Mouse (Mus musculus): ENCODE measurements around the gene Kiss1r.
"Not testable (repeated sequence)": the region's sequence is repeated elsewhere in the genome, so short reads cannot be mapped to it uniquely, and the experiment has no call there.

Kiss1r gene

DNA sequence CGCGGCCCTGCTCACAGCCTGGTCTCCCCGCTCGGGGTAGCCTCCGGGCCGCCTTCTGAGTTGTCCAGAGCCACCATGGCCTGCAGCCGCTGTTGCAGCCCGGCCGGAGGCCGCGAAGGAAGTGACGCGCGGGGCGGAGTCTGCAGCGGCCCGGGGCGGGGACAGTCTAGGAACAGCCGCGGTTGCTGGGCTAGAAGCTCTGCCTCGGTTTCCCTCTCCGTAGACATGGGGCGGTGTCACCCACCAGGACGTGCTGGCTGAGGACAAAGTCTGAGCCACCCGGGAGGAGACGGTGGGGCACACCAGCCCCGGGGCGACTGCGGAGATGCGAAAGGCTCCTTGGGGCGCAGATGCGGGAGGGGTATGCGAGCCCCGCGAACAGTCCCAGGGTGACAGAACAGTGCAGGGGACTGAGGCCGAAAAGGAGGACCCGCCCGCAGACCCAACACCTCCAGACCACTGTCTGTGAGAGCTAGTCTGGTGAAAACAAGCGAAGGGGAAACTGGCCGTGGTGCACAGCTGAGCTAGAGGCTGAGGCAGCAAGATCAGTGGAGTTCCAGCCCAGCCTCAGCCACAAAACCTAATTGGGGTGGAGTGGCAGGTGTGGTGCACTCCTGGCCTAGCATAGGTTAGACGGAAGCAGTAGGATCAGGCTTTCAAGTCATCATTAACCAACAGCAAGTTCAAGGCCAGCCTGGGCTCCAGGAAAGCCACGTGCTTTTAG is at the start of gene Kiss1r:
Gene Kiss1r (plus strand): TSS at position 164 of the 724 bp plus-strand sequence.
- peak; percentile 90 for DNase-seq (ENCODE audit: low read depth)

DNA sequence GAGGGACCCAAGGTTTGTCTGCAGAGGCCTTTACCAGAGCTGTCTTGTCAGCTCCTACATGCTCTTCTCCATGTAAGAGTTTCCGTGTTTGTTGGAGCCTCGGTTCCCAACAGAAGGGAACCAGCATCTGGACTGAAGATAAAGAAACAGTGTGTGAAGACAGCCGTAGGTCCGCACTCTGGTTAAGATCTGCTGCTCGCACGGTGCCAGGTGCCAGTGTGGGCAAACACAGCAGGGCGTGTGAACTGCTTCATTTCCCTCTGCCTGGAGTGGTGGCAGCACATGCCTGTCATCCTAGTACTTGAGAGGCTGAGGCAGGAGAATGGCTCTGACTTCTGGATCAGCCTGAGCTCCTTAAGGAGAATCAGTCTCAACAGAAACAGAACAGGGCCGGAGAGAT is 44.9 kb upstream of the Kiss1r start:
- no peak for DNase-seq (ENCODE audit: low read depth)

DNA sequence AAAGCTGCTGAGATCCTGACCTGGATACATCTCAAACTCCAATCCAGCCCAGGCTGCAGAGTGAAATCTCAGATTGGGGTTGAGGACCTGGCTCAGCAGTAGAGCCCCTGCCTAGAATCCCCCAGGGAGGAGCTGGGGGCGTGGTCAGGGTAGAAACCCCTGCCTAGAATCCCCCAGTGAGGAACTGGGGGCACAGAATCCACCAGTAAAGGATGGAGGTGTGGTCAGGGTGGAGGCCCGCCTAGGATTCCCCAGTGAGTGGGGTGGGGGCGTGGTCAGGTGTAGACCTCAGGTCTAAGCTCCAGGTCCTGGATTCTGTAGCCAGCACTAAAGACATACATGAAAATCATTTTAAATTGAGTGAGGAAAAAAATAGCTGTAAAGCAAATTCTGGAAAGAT is 43.9 kb upstream of the Kiss1r start:
- no peak for DNase-seq (ENCODE audit: low read depth)

DNA sequence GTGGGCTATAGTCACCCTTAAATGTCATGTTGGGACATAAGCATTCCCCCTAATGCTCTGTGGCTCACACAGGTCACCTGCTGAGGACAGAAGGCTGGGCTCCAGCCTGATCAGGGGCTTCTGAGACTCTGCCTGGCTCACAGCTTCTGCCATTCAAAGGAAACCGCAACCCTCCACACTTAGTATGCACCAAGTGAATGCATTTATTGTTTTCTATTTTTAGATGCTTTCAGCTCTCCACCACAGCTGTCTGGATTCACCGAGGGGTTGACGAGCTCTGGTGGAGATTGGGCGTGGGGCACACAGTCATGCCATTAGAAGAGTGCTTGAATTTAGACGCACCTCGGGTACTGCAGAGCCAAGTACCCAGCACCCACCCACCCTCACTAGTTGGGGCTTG is 43.5 kb upstream of the Kiss1r start:
- DNase-seq (ENCODE audit: low read depth), result no peak

DNA sequence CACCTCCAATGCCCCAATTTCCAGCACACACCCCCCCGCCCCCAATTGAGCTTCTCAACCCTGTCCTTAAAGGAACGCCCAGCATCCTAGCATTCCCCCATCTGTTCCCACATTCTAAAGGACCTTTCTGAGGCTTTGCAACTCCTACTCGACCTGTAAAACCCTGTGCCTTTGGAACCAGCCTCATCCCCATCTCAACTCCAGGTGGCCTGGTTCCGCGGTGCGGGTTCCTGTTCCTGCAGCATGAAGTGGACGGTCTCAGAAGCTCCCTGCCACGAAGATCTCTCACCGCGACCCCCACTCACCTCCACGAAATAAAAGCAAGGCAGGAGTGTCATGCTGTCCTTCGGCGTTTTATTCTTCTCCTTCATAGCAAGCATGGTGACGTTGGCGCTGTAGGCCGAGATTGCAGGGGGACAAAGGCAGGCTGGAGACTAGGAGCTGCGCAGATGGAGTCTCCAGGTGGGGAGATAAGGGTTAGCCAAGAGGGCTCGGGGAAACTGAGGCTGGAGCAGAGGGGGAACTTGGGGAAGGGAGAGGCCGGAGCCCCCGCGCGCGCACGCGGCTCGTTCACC is 43.0 kb upstream of the Kiss1r start:
- no peak for DNase-seq (ENCODE audit: low read depth)

DNA sequence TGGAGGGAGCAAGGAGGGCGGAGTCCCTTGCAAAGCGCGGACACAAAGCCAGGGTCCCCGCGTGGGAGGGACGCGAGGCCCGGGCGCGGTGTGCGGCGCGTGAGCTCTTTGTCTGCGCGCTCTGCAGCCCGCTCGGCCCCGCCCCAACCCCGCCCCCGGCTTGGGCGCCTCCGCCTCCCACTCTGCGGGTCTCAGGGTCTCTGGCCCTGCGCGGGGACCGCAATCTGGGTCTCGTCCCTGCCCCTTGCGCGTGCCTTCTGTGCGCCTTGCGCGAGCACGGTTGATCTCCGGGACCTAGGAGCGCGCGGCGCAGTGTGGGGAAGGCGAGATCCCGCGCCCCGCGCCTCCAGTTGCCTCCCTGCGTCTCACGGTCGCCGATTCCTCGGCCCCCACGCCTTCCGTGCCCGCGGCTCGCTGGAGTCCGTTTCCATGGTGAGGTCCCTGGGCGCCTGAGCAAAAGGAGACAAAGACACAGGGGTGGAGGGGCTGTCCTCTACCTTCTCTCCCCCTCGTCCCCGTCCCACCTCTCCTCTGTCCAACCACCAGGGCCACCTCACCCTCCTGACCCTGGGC is 42.4 kb upstream of the Kiss1r start, which contains the start of the genes Prtn3 and Plppr3:
Gene Prtn3 (plus strand): TSS at position 187 of the 573 bp plus-strand sequence.
Gene Plppr3 (minus strand): TSS at position 345 of the 573 bp plus-strand sequence.
- peak; percentile 39 for DNase-seq (ENCODE audit: low read depth)

DNA sequence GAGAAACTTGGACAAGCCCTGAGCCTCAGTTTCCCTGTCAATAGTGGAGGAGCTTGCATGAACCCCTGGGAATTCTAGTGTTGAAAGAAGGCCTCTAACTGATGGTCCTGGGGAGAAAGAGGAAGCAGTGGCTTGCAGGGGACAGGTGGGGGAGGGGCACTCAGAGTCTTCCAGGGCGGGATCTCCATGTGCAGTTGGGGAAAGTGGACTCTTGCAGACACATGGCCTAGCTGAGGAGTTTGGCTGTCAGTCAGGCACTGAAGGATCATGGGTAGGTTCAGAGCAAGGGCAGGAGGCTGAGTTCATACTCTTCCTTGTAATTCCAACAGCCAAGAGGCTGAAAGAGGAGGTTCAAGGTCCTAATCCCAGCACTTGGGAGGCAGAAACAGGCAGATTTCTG is 39.6 kb upstream of the Kiss1r start:
- DNase-seq (ENCODE audit: low read depth), result no peak

DNA sequence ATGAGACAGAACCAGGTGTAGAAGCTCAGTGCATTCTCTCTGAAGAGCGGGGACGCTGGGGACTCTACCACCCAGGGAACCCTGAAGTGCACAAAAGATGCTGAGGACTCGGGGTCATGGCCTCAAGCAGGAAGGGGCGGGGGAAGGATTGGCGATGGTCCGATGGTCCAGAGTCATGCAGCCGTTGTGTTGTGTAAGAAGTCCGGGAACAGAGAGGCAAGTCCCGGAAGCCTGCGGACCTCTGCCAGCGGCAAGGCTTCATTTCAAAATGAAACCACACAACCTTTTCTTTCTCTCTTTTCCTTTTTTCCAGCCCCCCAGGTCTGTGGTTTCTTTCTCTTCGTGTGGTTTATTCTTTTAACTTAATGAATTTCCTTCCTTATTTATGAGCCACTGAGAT is 39.0 kb upstream of the Kiss1r start:
- DNase-seq (ENCODE audit: low read depth), result no peak

DNA sequence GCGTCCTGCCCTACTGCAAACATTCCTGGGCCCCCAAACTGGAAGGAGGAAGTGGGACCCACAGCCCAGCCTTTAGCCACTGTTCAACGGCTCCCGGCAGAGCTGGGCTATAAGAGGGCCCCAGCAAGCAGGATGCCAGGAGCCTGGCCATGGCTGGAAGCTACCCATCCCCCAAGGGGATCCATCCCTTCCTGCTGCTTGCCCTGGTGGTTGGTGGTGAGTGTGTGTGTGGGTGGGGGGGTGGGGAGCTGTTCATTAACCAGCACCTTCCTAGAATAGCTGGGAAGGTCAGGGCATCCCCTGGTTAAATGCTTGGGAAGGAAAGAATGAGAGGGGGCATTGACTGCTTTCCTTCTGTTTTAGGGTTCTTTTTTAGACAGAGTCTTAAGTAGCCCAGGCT is 37.2 kb upstream of the Kiss1r start:
- no peak for DNase-seq (ENCODE audit: low read depth)

DNA sequence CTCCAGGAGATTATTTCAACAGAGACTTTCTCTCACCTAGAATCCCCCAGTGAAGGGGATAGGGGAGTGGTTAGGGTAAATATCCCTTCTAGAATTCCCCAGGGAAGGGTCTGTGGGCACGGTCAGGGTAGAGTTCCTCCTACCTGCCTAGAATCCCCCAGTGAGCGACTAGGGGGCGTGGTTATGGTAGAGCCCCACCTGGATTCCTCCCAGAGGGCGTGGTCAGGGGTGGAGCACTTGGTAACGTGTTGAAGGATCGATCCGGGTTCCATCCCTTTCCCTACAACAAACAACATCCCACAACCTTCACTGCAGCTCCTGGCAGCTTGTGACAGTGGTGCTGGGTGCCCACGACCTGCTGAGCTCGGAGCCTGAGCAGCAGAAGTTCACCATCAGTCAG is 36.0 kb upstream of the Kiss1r start:
- no peak for DNase-seq (ENCODE audit: low read depth)

DNA sequence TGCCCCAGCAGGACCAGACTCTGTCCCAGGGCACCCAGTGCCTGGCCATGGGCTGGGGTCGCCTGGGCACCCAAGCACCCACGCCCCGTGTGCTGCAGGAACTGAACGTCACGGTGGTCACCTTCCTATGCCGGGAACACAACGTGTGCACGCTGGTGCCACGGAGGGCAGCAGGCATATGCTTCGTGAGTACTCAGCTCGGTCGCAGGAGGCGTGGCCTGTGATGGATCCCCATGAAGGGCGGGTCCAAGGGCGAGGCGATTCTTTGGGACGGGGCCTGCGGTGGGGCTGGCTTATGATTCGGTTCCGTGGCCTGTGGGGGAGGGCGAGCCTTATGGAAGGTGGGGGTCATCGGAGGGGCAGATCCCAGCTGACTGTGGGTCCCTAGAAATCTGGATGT is 34.8 kb upstream of the Kiss1r start:
- DNase-seq (ENCODE audit: low read depth), result no peak

DNA sequence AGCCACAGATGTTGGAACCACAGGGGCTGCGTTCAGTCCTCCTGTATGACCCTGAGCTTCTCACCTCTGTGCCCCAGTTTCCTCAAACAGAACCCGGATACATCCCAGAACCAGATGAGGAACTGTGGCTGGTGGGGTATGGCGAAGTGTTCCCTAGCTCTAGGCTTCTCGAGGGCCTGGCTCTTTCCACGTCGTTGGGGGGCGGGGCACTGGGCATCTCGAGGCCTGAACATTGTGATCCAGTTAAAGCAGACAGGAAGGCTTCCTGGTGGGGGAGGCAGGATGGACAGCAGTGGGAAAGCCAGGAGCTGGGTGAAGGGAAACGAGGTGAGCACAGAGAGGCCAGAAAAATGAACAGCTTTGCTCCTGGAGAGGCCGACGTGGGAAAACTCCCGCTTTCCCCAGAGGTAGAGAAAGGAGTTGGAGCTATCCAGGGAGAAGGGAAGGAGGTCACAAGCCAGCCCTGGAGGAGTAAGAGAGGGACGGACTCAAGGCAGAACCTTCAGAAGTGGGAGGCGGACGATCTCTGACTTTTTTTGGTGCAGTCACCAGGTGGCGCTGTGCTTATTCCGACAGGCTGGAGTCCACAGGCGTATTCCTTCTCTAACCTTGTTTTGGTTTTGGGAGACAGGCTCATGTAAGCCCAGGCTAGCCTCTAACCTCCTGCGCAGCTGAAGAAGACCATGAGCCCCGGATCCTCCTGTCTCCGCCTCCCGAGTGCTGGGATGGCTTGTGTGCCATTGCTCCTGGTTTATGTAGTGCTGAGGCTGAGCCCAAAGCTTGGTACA is 33.3 kb upstream of the Kiss1r start:
- DNase-seq (ENCODE audit: low read depth), result peak; percentile 94

DNA sequence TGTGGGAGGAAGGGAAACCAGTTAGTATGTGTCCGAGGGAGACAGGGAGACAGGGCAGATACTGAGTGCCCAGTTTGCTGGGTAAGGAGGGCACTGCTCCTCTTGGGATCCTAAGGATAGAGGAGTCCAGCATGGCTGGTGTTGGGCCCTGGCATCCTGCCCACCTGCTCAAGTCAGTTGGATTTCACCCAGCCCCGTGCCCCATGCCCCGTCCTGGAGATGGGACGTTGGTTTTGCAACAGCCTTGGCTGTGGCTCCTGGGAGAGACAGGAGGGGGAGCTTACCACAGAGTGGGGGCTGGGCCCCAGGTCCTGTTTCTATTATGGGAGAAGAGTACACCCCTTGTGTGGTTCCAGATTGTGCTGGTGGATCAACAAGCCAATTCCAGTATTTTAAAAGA is 32.3 kb upstream of the Kiss1r start:
- peak; percentile 78 for DNase-seq (ENCODE audit: low read depth)

DNA sequence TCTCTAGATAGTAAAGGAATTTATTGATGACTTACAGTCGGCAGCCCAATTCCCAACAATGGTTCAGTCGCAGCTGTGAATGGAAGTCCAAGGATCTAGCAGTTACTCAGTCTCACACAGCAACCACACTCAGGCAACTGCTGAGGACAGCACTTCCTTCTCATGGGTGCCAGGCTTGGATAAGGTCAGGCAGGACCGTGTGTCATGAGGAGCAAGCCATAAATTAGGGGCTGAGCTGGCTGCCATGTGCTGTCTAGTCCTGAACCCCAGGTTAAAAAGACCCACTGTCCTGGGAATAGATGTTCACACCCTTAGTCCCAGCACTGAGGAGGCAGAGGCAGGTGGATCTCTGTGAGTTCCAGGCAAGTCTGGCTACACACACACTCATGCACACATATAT is 31.8 kb upstream of the Kiss1r start:
- DNase-seq (ENCODE audit: low read depth), result not testable (repeated sequence)

DNA sequence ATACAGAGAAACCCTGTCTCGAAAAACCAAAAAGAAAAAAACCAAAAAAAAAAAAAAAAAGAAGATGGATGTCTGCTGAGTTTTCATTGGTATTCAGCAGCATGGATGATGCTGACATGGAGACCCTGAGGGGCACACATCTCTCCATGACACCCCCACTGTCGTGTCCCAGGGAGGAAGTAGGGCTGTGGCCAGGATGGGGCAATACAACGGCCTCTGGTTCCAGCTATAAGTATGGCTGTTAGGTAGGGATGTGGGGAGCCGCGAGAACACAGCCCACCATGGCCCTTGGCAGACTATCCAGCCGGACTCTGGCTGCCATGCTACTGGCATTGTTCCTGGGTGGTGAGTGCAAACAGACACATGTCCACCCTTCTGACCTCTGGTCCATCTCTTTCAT is 30.7 kb upstream of the Kiss1r start, which contains the start of gene Elane:
Gene Elane (plus strand): TSS at position 194 of the 400 bp plus-strand sequence.
- no peak for DNase-seq (ENCODE audit: low read depth)

DNA sequence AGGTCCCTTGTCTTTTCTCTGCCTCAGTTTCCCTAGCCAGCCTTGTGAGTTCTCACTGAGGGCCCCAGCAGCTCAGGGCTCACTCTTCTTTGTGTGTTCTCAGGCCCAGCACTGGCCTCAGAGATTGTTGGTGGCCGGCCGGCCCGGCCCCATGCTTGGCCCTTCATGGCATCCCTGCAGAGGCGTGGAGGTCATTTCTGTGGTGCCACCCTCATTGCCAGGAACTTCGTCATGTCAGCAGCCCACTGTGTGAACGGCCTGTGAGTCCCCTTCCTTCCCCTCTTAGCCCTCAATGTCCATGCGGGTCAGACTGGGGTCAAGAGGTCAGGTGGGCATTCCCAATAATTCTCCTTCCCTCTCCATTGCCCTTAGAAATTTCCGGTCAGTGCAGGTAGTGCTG is 30.2 kb upstream of the Kiss1r start:
- no peak for DNase-seq (ENCODE audit: low read depth)

DNA sequence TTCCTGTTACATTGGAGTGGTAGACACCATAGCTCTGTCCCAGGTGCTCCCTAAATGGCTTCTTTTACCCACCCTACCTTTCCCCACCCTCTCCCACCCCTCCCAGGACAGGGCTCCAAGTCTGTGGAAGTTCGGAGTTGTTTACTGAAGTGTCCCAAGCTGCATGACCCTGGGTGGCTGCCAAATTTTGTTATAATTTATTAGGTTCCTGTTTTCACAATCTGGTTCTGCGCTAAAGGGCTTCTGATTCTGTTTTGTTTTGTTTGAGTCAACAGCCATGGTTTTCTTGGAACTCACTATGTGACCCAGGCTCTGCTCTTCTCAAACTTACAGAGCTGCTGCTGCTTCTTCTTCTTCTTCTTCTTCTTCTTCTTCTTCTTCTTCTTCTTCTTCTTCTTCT is 27.4 kb upstream of the Kiss1r start:
- DNase-seq (ENCODE audit: low read depth), result no peak

DNA sequence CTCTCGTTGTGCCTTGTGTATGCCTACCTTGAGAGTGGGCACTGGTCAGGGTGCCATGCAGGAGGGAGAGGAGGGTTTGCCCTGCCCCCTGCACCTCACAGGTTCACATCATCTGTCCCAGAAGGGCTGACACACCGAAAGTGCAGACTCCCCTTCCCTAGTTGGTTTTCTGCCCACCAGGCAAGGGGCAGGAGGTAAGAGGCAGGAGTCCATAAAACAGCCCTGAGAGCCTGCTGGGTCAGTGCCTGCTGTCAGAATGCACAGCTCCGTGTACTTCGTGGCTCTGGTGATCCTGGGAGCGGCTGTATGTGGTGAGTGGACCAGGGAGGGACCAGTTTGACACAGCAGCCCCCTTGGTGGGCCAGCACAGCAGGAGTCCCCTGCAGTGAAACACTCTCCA is 26.1 kb upstream of the Kiss1r start, which contains the start of gene Cfd:
Gene Cfd (plus strand): TSS at position 184 of the 400 bp plus-strand sequence.
- DNase-seq (ENCODE audit: low read depth), result no peak

DNA sequence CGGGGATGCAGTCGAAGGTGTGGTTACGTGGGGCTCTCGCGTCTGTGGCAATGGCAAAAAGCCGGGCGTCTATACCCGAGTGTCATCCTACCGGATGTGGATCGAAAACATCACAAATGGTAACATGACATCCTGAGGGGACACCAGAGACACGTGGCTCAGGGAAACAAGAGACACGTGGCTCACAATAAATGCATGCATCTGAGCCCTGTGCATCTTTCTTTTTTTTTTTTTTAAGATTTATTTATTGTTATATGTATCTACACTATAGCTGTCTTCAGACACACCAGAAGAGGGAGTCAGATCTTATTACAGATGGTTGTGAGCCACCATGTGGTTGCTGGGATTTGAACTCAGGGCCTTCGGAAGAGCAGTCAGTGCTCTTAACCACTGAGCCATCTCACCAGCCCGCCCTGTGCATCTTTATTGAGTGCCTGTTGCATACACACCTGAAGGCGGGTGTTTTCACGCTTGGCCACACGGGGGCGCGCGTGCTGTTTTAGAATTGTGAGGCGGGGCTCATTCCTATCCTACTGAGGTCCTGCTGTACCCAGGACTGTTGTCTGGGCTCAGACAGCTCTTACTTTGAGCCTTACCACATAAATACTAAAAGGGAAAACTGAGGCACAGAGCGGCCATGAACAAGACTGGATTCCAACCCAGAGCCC is 24.2 kb upstream of the Kiss1r start:
- DNase-seq (ENCODE audit: low read depth), result peak; percentile 89

DNA sequence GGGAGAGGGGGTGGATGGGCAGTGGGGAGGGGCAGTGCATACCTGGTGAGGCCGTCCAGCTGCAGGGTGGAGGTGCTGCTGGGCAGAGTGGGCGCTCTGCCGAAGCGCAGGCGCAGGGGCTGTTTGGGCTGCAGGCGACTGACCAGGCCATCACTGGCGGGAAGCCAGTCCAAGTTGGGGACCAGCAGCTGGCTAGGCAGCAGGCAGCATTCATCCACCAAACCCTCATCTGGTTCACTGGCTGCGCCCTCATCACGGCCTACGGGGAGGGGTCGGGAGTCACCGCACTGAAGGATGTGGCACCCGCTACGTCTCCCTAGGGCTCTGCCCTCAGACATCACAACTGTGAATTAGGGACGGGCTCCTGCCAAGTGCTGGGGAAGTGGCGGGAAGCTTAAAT is 20.5 kb upstream of the Kiss1r start:
- no peak for DNase-seq (ENCODE audit: low read depth)

DNA sequence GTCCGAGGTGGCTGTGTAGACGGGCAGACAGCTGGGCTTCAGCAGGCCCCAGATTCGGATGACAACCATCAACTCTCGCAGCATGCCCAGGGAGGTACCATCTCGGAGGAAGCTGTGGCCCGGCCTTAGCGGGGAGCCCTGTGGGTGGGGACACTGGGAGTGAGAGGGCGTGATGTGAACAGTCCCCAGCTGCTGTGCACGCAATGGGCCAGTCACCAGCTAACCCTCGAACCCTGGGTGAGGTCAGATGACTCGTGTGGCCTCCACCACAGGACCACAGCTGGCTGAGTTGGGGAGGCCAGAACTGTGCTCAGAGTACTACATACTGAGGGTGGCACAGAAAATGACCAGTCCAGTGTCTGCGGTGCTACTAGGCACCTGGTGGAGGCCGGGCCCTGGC is 20.0 kb upstream of the Kiss1r start:
- no peak for DNase-seq (ENCODE audit: low read depth)

All from NIH3T3 (cell line).